Comparison of ENCODE assay signal across 15 mouse cellular contexts in the genomic region with DNA sequence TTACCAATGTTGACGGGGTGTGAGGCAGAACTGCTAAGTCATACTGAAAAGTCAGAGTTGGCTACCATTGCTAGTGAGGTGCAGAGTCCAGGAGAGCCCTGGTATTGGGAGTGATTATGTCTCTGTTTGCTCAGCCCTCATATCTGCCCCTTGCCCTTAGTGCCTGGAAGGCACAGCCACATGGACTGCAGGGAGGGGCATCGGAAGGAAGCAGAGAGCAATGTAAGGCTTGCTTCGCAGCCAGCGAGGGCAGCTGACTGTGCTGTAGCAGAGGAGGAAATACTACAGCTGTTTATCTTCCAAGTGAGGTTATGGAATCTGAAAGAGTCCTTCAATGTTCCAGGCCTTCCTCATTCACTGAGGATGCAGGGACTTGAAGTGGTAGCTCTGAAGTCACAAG. TPM values are rescaled to one million over a fixed set of nuclear protein-coding genes. Genes with fewer than 3 reads are reported as not detected.
DNase-seq lines count a peak whose midpoint lies in the region; ATAC-seq and TF ChIP-seq lines count a peak whose summit lies in the region.
"Had no signal": no experiment of that assay in that cellular context is flagged by ENCODE, and none has a peak within 500 bp of the region (broad histone marks: within the 10 kb centered on the region; RNA-seq: fewer than 3 reads in every experiment).

No protein-coding gene starts in this region.

- H3K4me3 ChIP-seq in lung, embryonic 15.5 days: no peak overlapping the region
- H3K4me3 ChIP-seq in intestine, postnatal 0 days (ENCODE audit: low read depth, low read length): no peak overlapping the region
- no peak overlapping the region for H3K4me3 ChIP-seq in small intestine, adult 2 months (ENCODE audit: low read depth, low read length)

- H3K27ac ChIP-seq in lung, embryonic 15.5 days: no peak overlapping the region
- H3K27ac ChIP-seq in intestine, postnatal 0 days (ENCODE audit: low read depth, low read length): peak overlapping the region; percentile 93
- H3K27ac ChIP-seq in small intestine, adult 2 months (ENCODE audit: insufficient read depth, low read depth, low read length): peak overlapping the region; percentile 83

- peaks cover 28% of the 10 kb centered on the region; the same call in 1 of the 2 replicates for H3K36me3 ChIP-seq in lung, embryonic 15.5 days
- peaks cover 19% of the 10 kb centered on the region for H3K36me3 ChIP-seq in intestine, postnatal 0 days (ENCODE audit: control insufficient read depth, insufficient read depth)
- H3K36me3 ChIP-seq in small intestine, adult 2 months (ENCODE audit: control insufficient read depth, insufficient read depth, low read length): peaks cover 17% of the 10 kb centered on the region

- no peaks in the 10 kb centered on the region for H3K9me3 ChIP-seq in lung, embryonic 15.5 days
- H3K9me3 ChIP-seq in intestine, postnatal 0 days (ENCODE audit: control insufficient read depth): no peaks in the 10 kb centered on the region

- WGBS in lung, embryonic 15.5 days: 72% methylated on average over 4 of the region's 4 CpGs
- 23% methylated on average over 4 of the region's 4 CpGs for WGBS in intestine, postnatal 0 days
- WGBS in small intestine, adult 2 months: 14% methylated on average over 4 of the region's 4 CpGs

- TF ChIP-seq POLR2A in small intestine, adult 2 months (IDR thresholded peaks at IDR 0.05; ENCODE audit: low read depth, low read length): no peak

- H3K9ac ChIP-seq in lung, embryonic 15.5 days: no peak overlapping the region
- H3K9ac ChIP-seq in intestine, postnatal 0 days (ENCODE audit: low read depth, low read length): no peak overlapping the region

- no peaks in the 10 kb centered on the region for H3K4me1 ChIP-seq in lung, embryonic 15.5 days
- no peaks in the 10 kb centered on the region for H3K4me1 ChIP-seq in intestine, postnatal 0 days (replicated peaks; ENCODE audit: control insufficient read depth, insufficient read depth, low read length)
- peaks cover 20% of the 10 kb centered on the region; the same call in 1 of the 2 replicates for H3K4me1 ChIP-seq in small intestine, adult 2 months (ENCODE audit: control insufficient read depth, insufficient read depth, insufficient read length, low read length)

- ATAC-seq in lung, embryonic 15.5 days (ENCODE audit: borderline replicate concordance, extremely low read depth, low FRiP score, low TSS enrichment): 0 out of 2 replicates have a peak, but pooled peaks have one; percentile 19
- ATAC-seq in intestine, postnatal 0 days: peak; percentile 99

- TF ChIP-seq CTCF in intestine, postnatal 0 days (IDR thresholded peaks at IDR 0.05; ENCODE audit: low read depth): no peak
- TF ChIP-seq CTCF in small intestine, adult 2 months (IDR thresholded peaks at IDR 0.05; ENCODE audit: extremely low read depth, insufficient read length, insufficient replicate concordance, low read depth, low read length): no peak

- DNase-seq in lung, adult 18-20 months: no peak
- peak; percentile 22 to 63 for DNase-seq in kidney, postnatal 25 days
- DNase-seq in gastrocnemius, adult 18-20 months (ENCODE audit: low spot score): no peak
- no peak for DNase-seq in adrenal gland, adult 8-10 months
- DNase-seq in cerebellum, postnatal 4 days (ENCODE audit: low spot score in 2 of 2): no peak
- DNase-seq: adrenal gland, postnatal 14 days; lung, postnatal 10 days; right cerebral cortex, postnatal 25 days had no signal

- no peak overlapping the region for H3K4me2 ChIP-seq in lung, embryonic 15.5 days
- H3K4me2 ChIP-seq in intestine, postnatal 0 days (replicated peaks; ENCODE audit: low read depth): no peak overlapping the region

- no peaks in the 10 kb centered on the region for H3K27me3 ChIP-seq in lung, embryonic 15.5 days
- H3K27me3 ChIP-seq in intestine, postnatal 0 days (replicated peaks; ENCODE audit: control insufficient read depth, insufficient read depth, low read length): no peaks in the 10 kb centered on the region
- H3K27me3 ChIP-seq in small intestine, adult 2 months (ENCODE audit: control insufficient read depth, insufficient read depth, low read length): no peaks in the 10 kb centered on the region
- H3K27me3 ChIP-seq: CH12.LX had no signal

RNA-seq across cellular contexts. Expression of gene Ccdc58, which starts 16.4 kb away (rescaled TPM):
- 75.3 and 78.1 TPM in 2 replicates for polyA plus RNA-seq in lung, embryonic 15.5 days (2015; fragmentation: Nextera tagmentation; extraction: Ambion mirVana)
- polyA plus RNA-seq in intestine, postnatal 0 days (2015; fragmentation: Nextera tagmentation; extraction: Ambion mirVana): 64.6 and 65.2 TPM in 2 replicates
- polyA plus RNA-seq in small intestine, adult 2 months (2012; rRNA removed): 2.3 and 2.6 TPM in 2 replicates
- 10 to 100 TPM; 25.4 to 30.2 TPM for total RNA-seq in gastrocnemius, adult 18-20 months (2021)
- 10 to 100 TPM; 36.2 to 57.5 (median 40.1) TPM for total RNA-seq in adrenal gland, adult 8-10 months (2022)

RNA-seq across cellular contexts. Expression of gene Fam162a, which starts 16.5 kb away (rescaled TPM):
- polyA plus RNA-seq in lung, embryonic 15.5 days (2015; fragmentation: Nextera tagmentation; extraction: Ambion mirVana): 318 and 348 TPM in 2 replicates
- polyA plus RNA-seq in intestine, postnatal 0 days (2015; fragmentation: Nextera tagmentation; extraction: Ambion mirVana): 445 and 480 TPM in 2 replicates
- polyA plus RNA-seq in small intestine, adult 2 months (2012; rRNA removed): 13.3 and 18.6 TPM in 2 replicates
- 100 to 1,000 TPM; 118 to 126 TPM for total RNA-seq in gastrocnemius, adult 18-20 months (2021)
- total RNA-seq in adrenal gland, adult 8-10 months (2022): 100 to 1,000 TPM; 117 to 219 (median 160) TPM

RNA-seq across cellular contexts. Expression of gene Csta1, which starts 43.2 kb away (rescaled TPM):
- polyA plus RNA-seq in lung, embryonic 15.5 days (2015; fragmentation: Nextera tagmentation; extraction: Ambion mirVana): 0.05 and 0.12 TPM in 2 replicates
- 0.12 TPM in 1 of 2 replicates, not detected in the other for polyA plus RNA-seq in intestine, postnatal 0 days (2015; fragmentation: Nextera tagmentation; extraction: Ambion mirVana)
- polyA plus RNA-seq in small intestine, adult 2 months (2012; rRNA removed): not detected in 2 replicates
- total RNA-seq in gastrocnemius, adult 18-20 months (2021): not detected
- not detected for total RNA-seq in adrenal gland, adult 8-10 months (2022)
- total RNA-seq: adrenal gland, postnatal 14 days; CH12.LX; heart, adult 8-10 months; left cerebral cortex, adult 8-10 months had no signal
- polyA plus RNA-seq: large intestine, adult 2 months had no signal

RNA-seq across cellular contexts. Expression of gene Wdr5b, which starts 46.9 kb away (rescaled TPM):
- 9.4 and 9.6 TPM in 2 replicates for polyA plus RNA-seq in lung, embryonic 15.5 days (2015; fragmentation: Nextera tagmentation; extraction: Ambion mirVana)
- 3.8 and 4.0 TPM in 2 replicates for polyA plus RNA-seq in intestine, postnatal 0 days (2015; fragmentation: Nextera tagmentation; extraction: Ambion mirVana)
- 0.39 and 0.60 TPM in 2 replicates for polyA plus RNA-seq in small intestine, adult 2 months (2012; rRNA removed)
- total RNA-seq in gastrocnemius, adult 18-20 months (2021): 1 to 10 TPM; 2.2 to 2.4 TPM
- 1 to 10 TPM; 4.2 to 6.8 (median 5.3) TPM for total RNA-seq in adrenal gland, adult 8-10 months (2022)

Comparison
In these comparisons a context has a peak if more than half of its experiments do, and no peak if none do; other contexts are left out.
1. DNase-seq: peak in kidney, postnatal 25 days (2 of 2); none in lung, adult 18-20 months (0 of 2), gastrocnemius, adult 18-20 months (single experiment), adrenal gland, adult 8-10 months (single experiment) and cerebellum, postnatal 4 days (0 of 2).
2. RNA of gene Ccdc58, which starts 16.4 kb away (polyA plus RNA-seq): 75.3 to 78.1 TPM in lung, embryonic 15.5 days and 64.6 to 65.2 TPM in intestine, postnatal 0 days; 2.3 to 2.6 TPM in small intestine, adult 2 months; every median in the first group is over 10 times any median in the second.
3. RNA of gene Fam162a, which starts 16.5 kb away (polyA plus RNA-seq): 445 to 480 TPM in intestine, postnatal 0 days and 318 to 348 TPM in lung, embryonic 15.5 days; 13.3 to 18.6 TPM in small intestine, adult 2 months; every median in the first group is over 10 times any median in the second.